Mouse (Mus musculus) kidney, embryonic 16.5 days (tissue): ENCODE measurements at regions not wholly inside any gene's neighbourhood (a gene's known extent, or its start where the extent isn't known, plus 50 kb on each side); places are given as distances from the start of the nearest gene placed in this dataset.
A peak's percentile ranks its signal among the peaks of the same experiment; 100 is the strongest.

Experiments
- ATAC-seq: fragments of 200-750 bp; cut with Nextera tagmentation; 2 replicates; pipeline ENCODE4 v1.8.0; 2017; ENCODE audit warnings: moderate TSS enrichment; ENCODE audit not compliant: low FRiP score, low TSS enrichment
- H3K27ac ChIP-seq: fragments of 300-500 bp; sonication (generic); 2 replicates; pipeline ENCODE4 v1.5.1; 2014; ENCODE audit warnings: low read length
- H3K27me3 ChIP-seq: fragments of 300-500 bp; sonication (generic); 2 replicates; pipeline ENCODE4 v1.6.1; 2014; ENCODE audit warnings: low read length, control low read depth, mixed read lengths; ENCODE audit not compliant: insufficient read depth
- H3K36me3 ChIP-seq: fragments of 300-500 bp; sonication (generic); 2 replicates; pipeline ENCODE4 v1.6.1; 2014; ENCODE audit warnings: low read length, control low read depth, mixed read lengths; ENCODE audit not compliant: insufficient read depth
- H3K4me1 ChIP-seq: fragments of 300-500 bp; sonication (generic); 2 replicates; pipeline ENCODE4 v1.6.1; 2014; ENCODE audit warnings: low read length, control low read depth, mixed read lengths; ENCODE audit not compliant: insufficient read depth
- H3K4me2 ChIP-seq: fragments of 300-500 bp; sonication (generic); replicated peaks from 2 replicates; pipeline ENCODE4 v1.6.1; 2014; ENCODE audit warnings: low read depth, low read length
- H3K4me3 ChIP-seq: fragments of 300-500 bp; sonication (generic); 2 replicates; pipeline ENCODE4 v1.5.1; 2014; ENCODE audit warnings: mild to moderate bottlenecking, low read length
- H3K9ac ChIP-seq: fragments of 300-500 bp; sonication (generic); replicated peaks from 2 replicates; pipeline ENCODE4 v1.6.1; 2014; ENCODE audit warnings: low read length
- H3K9me3 ChIP-seq: fragments of 300-500 bp; sonication (generic); 2 replicates; pipeline ENCODE4 v1.6.1; 2016; ENCODE audit warnings: low read length, control low read depth
- WGBS: fragments of 180-500 bp; shearing (Covaris S2); extraction: QIAGEN DNeasy Blood & Tissue Kit; methylation state at CpG from one replicate; pipeline ENCODE4 v1.1.7; 2014; 5-methylcytosine and 5-hydroxymethylcytosine counted together

- Histone ChIP-seq H3K9ac (no peak overlapping the region), H3K4me1 (0 out of 2 replicates have a peak, but pooled peaks cover 3% of the 10 kb centered on the region), H3K4me3 (no peak overlapping the region), H3K9me3 (no peaks in the 10 kb centered on the region), H3K27me3 (no peaks in the 10 kb centered on the region), H3K4me2 (no peak overlapping the region), H3K27ac (no peak overlapping the region), H3K36me3 (no peaks in the 10 kb centered on the region)
- ATAC-seq = no peak
- 43% methylated on average over 2 of the region's 2 CpGs for WGBS
Observed at GRCm38 (mm10) chr14:106428594-106428993, 322.6 kb downstream of the Trim52 start.

GRCm38 (mm10) chr14:106439282-106439681, 333.3 kb downstream of the Trim52 start:
- no peak overlapping the region for H3K4me3 ChIP-seq
- WGBS = 14% methylated on average over 5 of the region's 5 CpGs

GRCm38 (mm10) chr14:106489074-106489473, 383.1 kb downstream of the Trim52 start:
- Histone ChIP-seq H3K9me3 (no peaks in the 10 kb centered on the region), H3K27ac (no peak overlapping the region), H3K4me1 (no peaks in the 10 kb centered on the region), H3K4me2 (no peak overlapping the region), H3K36me3 (no peaks in the 10 kb centered on the region), H3K4me3 (no peak overlapping the region), H3K9ac (no peak overlapping the region), H3K27me3 (no peaks in the 10 kb centered on the region)
- no peak for ATAC-seq
- WGBS = 96% methylated on average over 7 of the region's 7 CpGs

More at GRCm38 (mm10) chr14:106439282-106439681, 333.3 kb downstream of the Trim52 start:
- Histone ChIP-seq H3K36me3 (no peaks in the 10 kb centered on the region), H3K4me1 (no peaks in the 10 kb centered on the region), H3K27ac (no peak overlapping the region), H3K4me2 (no peak overlapping the region), H3K27me3 (no peaks in the 10 kb centered on the region), H3K9ac (no peak overlapping the region), H3K9me3 (no peaks in the 10 kb centered on the region)
- ATAC-seq = no peak

GRCm38 (mm10) chr14:106491389-106491788, 385.4 kb downstream of the Trim52 start:
- no peak for ATAC-seq
- H3K9me3 ChIP-seq = no peaks in the 10 kb centered on the region
- H3K36me3 ChIP-seq = no peaks in the 10 kb centered on the region
- no peak overlapping the region for H3K9ac ChIP-seq
- H3K4me1 ChIP-seq = no peaks in the 10 kb centered on the region
- no peaks in the 10 kb centered on the region for H3K27me3 ChIP-seq
- no peak overlapping the region for H3K4me3 ChIP-seq
- WGBS = 53% methylated on average over 4 of the region's 4 CpGs
- H3K4me2 ChIP-seq = no peak overlapping the region
- H3K27ac ChIP-seq = no peak overlapping the region

GRCm38 (mm10) chr14:106500344-106501135, 394.5 kb downstream of the Trim52 start:
- H3K4me3 ChIP-seq = no peak overlapping the region
- H3K36me3 ChIP-seq = no peaks in the 10 kb centered on the region
- ATAC-seq = no peak; the same call in 1 of the 2 replicates
- H3K27ac ChIP-seq = no peak overlapping the region
- H3K4me1 ChIP-seq = no peaks in the 10 kb centered on the region
- no peaks in the 10 kb centered on the region for H3K27me3 ChIP-seq
- H3K9me3 ChIP-seq = no peaks in the 10 kb centered on the region
- 0 out of 2 replicates have a peak overlapping the region, but pooled peaks have one; percentile 12 for H3K4me2 ChIP-seq
- no peak overlapping the region for H3K9ac ChIP-seq
- WGBS = 44% methylated on average over 19 of the region's 19 CpGs

GRCm38 (mm10) chr14:106506921-106507320, 400.9 kb downstream of the Trim52 start:
- ATAC-seq = no peak
- Histone ChIP-seq H3K9ac (no peak overlapping the region), H3K27me3 (no peaks in the 10 kb centered on the region), H3K27ac (no peak overlapping the region), H3K36me3 (no peaks in the 10 kb centered on the region), H3K4me1 (no peaks in the 10 kb centered on the region), H3K4me3 (no peak overlapping the region), H3K9me3 (no peaks in the 10 kb centered on the region), H3K4me2 (no peak overlapping the region)
- 71% methylated on average over 4 of the region's 4 CpGs for WGBS

GRCm38 (mm10) chr14:106518552-106519358, 412.8 kb downstream of the Trim52 start:
- no peak overlapping the region for H3K9ac ChIP-seq
- no peak overlapping the region for H3K4me2 ChIP-seq
- no peaks in the 10 kb centered on the region for H3K9me3 ChIP-seq
- no peak overlapping the region for H3K4me3 ChIP-seq
- H3K36me3 ChIP-seq = no peaks in the 10 kb centered on the region
- no peak overlapping the region for H3K27ac ChIP-seq
- WGBS = 72% methylated on average over 12 of the region's 12 CpGs
- H3K4me1 ChIP-seq = no peaks in the 10 kb centered on the region
- H3K27me3 ChIP-seq = no peaks in the 10 kb centered on the region
- ATAC-seq = no peak

GRCm38 (mm10) chr14:106520808-106521207, 414.8 kb downstream of the Trim52 start:
- H3K36me3 ChIP-seq = no peaks in the 10 kb centered on the region
- no peaks in the 10 kb centered on the region for H3K27me3 ChIP-seq
- no peaks in the 10 kb centered on the region for H3K4me1 ChIP-seq
- H3K27ac ChIP-seq = no peak overlapping the region
- no peaks in the 10 kb centered on the region for H3K9me3 ChIP-seq
- WGBS = 73% methylated on average over 8 of the region's 8 CpGs
- ATAC-seq = no peak
- H3K9ac ChIP-seq = no peak overlapping the region
- no peak overlapping the region for H3K4me3 ChIP-seq
- H3K4me2 ChIP-seq = no peak overlapping the region

- no peak overlapping the region for H3K4me3 ChIP-seq
- H3K4me2 ChIP-seq = no peak overlapping the region
- no peaks in the 10 kb centered on the region for H3K4me1 ChIP-seq
- no peak for ATAC-seq
- no peaks in the 10 kb centered on the region for H3K9me3 ChIP-seq
- H3K27ac ChIP-seq = no peak overlapping the region
- 30% methylated on average over 1 of the region's 1 CpGs for WGBS
- no peak overlapping the region for H3K9ac ChIP-seq
- no peaks in the 10 kb centered on the region for H3K27me3 ChIP-seq
- no peaks in the 10 kb centered on the region for H3K36me3 ChIP-seq
Observed at GRCm38 (mm10) chr14:106550150-106550549, 444.2 kb downstream of the Trim52 start.

- Histone ChIP-seq H3K27me3 (no peaks in the 10 kb centered on the region), H3K9me3 (no peaks in the 10 kb centered on the region), H3K4me2 (no peak overlapping the region), H3K36me3 (no peaks in the 10 kb centered on the region), H3K4me1 (no peaks in the 10 kb centered on the region), H3K9ac (no peak overlapping the region), H3K27ac (no peak overlapping the region), H3K4me3 (no peak overlapping the region)
- no peak for ATAC-seq
- WGBS = 72% methylated on average over 2 of the region's 2 CpGs
Observed at GRCm38 (mm10) chr14:106579281-106579680, 473.3 kb downstream of the Trim52 start.
